Mouse (Mus musculus) embryonic facial prominence, embryonic 11.5 days (tissue): ENCODE measurements around the gene Ndrg4. TPM values are rescaled to one million over a fixed set of nuclear protein-coding genes. Genes with fewer than 3 reads are reported as not detected.

Experiments used
- ATAC-seq: fragments of 200-750 bp; cut with Nextera tagmentation; replicated peaks from 2 replicates; pipeline ENCODE4 v1.8.0; 2017; ENCODE audit warnings: low read depth; ENCODE audit not compliant: insufficient number of reproducible peaks, low FRiP score, low TSS enrichment
- DNase-seq: peaks from one replicate; pipeline ENCODE4 v3.0.0-alpha.2; 2015; ENCODE audit warnings: low spot score
- H3K27ac ChIP-seq: fragments of 300-500 bp; sonication (generic); replicated peaks from 2 replicates; pipeline ENCODE4 v1.5.1; 2014; ENCODE audit warnings: mild to moderate bottlenecking, low read depth, low read length, control low read depth
- H3K27me3 ChIP-seq: fragments of 300-500 bp; sonication (generic); 2 replicates; pipeline ENCODE4 v1.6.1; 2014; ENCODE audit warnings: mild to moderate bottlenecking, low read length, moderate library complexity, mixed read lengths; ENCODE audit not compliant: control insufficient read depth, insufficient read depth
- H3K36me3 ChIP-seq: fragments of 300-500 bp; sonication (generic); replicated peaks from 2 replicates; pipeline ENCODE4 v1.6.1; 2014; ENCODE audit warnings: low read depth, mild to moderate bottlenecking, low read length, moderate library complexity, mixed read lengths; ENCODE audit not compliant: control insufficient read depth, insufficient read depth
- H3K4me1 ChIP-seq: fragments of 300-500 bp; sonication (generic); 2 replicates; pipeline ENCODE4 v1.6.1; 2014; ENCODE audit warnings: low read length, mixed read lengths; ENCODE audit not compliant: control insufficient read depth, insufficient read depth
- H3K4me2 ChIP-seq: fragments of 300-500 bp; sonication (generic); 2 replicates; pipeline ENCODE4 v1.6.1; 2014; ENCODE audit warnings: low read depth, mild to moderate bottlenecking, control low read depth, low read length, moderate library complexity
- H3K4me3 ChIP-seq: fragments of 300-500 bp; sonication (generic); 2 replicates; pipeline ENCODE4 v1.5.1; 2014; ENCODE audit warnings: low read depth, low read length, control low read depth
- H3K9ac ChIP-seq: fragments of 300-500 bp; sonication (generic); replicated peaks from 2 replicates; pipeline ENCODE4 v1.6.1; 2014; ENCODE audit warnings: mild to moderate bottlenecking, control low read depth, low read length
- H3K9me3 ChIP-seq: fragments of 300-500 bp; sonication (generic); replicated peaks from 2 replicates; pipeline ENCODE4 v1.6.1; 2016; ENCODE audit warnings: mild to moderate bottlenecking, low read length, inconsistent platforms, mixed read lengths; ENCODE audit not compliant: control insufficient read depth
- WGBS: fragments of 180-500 bp; shearing (Covaris S2); extraction: QIAGEN DNeasy Blood & Tissue Kit; methylation state at CpG from one replicate; pipeline ENCODE4 v1.1.7; 2014; 5-methylcytosine and 5-hydroxymethylcytosine counted together
- polyA plus RNA-seq: library from polyadenylated mRNA; unstranded; fragments of >200 nt; fragmentation: Nextera tagmentation; extraction: Ambion mirVana; gene quantifications from 2 replicates; pipeline ENCODE4 v1.2.1, GENCODE M21; 2014

Gene Ndrg4
- polyA plus RNA-seq, 1 experiment from 2014 or later: 21.2 TPM

DNA sequence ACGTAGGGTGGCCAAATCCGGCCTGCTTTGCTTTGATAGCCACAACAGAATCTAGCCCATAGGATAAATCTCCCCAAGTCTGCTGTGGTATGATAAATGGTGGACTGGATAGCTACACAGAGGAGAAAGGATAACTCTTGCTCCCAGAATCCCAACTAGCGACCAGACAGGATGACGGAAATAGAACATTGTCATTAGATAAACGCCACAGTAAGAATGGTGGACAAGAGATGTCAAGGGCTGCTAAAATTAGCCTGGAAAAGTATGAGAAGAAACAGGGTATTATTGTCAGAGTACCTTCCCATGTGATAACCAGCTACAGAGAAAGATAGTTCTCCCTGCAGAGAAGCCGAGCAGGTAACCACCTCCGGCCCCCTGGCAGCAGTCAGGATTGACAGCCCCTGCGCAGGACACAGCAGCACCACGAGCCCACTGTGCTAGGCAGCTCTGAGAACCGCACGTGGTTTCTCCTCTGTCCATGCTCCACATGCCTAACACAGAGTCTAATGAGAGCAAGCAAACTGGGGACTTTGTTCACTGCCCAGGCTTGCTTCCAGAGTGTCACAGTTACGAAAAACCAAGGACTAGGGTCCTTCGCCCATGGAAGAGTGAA is 14.3 kb downstream of the Ndrg4 start:
- Histone ChIP-seq H3K27me3 (no peaks in the 10 kb centered on the region; the same call in 1 of the 2 replicates), H3K9me3 (no peaks in the 10 kb centered on the region), H3K4me2 (no peak overlapping the region), H3K4me1 (no peaks in the 10 kb centered on the region), H3K36me3 (no peaks in the 10 kb centered on the region), H3K27ac (no peak overlapping the region), H3K9ac (no peak overlapping the region), H3K4me3 (no peak overlapping the region)
- 83% methylated on average over 13 of the region's 13 CpGs for WGBS
- no peak for DNase-seq
- ATAC-seq: no peak

DNA sequence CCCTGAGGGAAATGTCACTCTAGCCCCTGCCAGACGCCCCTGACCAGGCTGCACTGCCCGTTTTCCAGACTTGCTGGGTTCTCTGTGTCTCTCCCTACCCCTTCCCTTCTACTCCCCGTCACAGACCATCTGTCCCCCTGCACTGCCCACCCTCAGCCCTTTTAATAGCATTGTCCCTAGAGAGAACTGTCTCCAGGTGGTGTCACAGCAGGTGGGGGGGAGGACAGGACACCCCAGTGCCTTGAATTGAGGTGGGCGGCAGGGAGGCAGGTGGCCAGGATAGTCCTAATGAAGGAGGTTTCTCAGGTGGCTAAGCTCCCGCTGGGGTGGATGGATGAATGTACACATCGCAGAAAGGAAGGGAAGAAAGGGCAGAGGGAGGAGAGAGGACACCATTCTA is 17.9 kb downstream of the Ndrg4 start:
- Histone ChIP-seq H3K27me3 (no peaks in the 10 kb centered on the region; the same call in none of the 2 replicates), H3K9me3 (no peaks in the 10 kb centered on the region), H3K36me3 (no peaks in the 10 kb centered on the region), H3K4me3 (no peak overlapping the region), H3K4me2 (no peak overlapping the region), H3K9ac (no peak overlapping the region), H3K27ac (no peak overlapping the region), H3K4me1 (no peaks in the 10 kb centered on the region)
- WGBS: 8% methylated on average over 6 of the region's 6 CpGs
- ATAC-seq: no peak
- DNase-seq: no peak

DNA sequence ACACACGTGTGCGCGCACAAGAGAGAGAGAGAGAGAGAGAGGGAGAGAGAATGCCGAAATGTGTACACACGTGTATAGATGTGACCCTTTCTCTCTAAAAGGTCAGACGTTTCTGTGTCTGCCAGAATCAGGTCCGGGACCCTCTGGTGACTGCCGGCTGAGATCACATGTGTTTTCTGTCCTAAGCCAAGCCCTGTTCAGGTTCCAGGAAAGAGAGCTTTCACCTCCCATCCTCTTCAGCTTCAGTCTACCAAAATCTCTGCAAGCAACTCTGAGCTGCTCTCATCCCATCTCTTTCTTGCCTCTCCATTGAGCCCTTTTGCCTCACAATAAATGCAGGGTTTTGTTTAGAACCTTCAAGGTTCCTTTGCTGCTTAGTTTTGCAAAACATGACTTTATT is 19.9 kb downstream of the Ndrg4 start:
- no peak overlapping the region for H3K4me2 ChIP-seq
- H3K27me3 ChIP-seq: no peaks in the 10 kb centered on the region; the same call in none of the 2 replicates
- no peak for DNase-seq
- H3K4me3 ChIP-seq: no peak overlapping the region
- no peak overlapping the region for H3K9ac ChIP-seq
- no peaks in the 10 kb centered on the region for H3K9me3 ChIP-seq
- H3K27ac ChIP-seq: no peak overlapping the region
- 44% methylated on average over 8 of the region's 8 CpGs for WGBS
- H3K4me1 ChIP-seq: no peaks in the 10 kb centered on the region
- no peak for ATAC-seq
- no peaks in the 10 kb centered on the region for H3K36me3 ChIP-seq

DNA sequence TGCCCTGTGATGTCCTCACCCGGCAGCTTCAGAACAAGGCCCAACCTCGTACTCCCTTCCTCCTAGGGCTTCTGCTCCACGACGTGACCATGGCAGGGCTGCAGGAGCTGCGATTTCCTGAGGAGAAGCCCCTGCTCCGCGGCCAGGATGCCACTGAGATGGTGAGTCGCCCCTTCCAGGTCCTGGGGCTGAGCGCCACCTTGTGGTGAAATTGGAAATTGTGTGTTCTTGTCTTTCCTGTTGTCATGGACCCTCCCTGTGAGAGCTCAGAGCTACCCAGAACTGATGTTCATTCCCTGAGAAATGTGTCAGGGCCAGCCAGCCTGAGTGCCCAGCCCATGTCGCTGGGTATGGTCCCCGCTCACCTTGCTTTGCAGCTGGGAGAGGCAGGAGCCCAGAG is 20.3 kb downstream of the Ndrg4 start:
- Histone ChIP-seq H3K27ac (no peak overlapping the region), H3K4me3 (no peak overlapping the region), H3K4me1 (no peaks in the 10 kb centered on the region), H3K9me3 (no peaks in the 10 kb centered on the region), H3K27me3 (no peaks in the 10 kb centered on the region; the same call in none of the 2 replicates), H3K36me3 (no peaks in the 10 kb centered on the region), H3K4me2 (no peak overlapping the region), H3K9ac (no peak overlapping the region)
- 2% methylated on average over 11 of the region's 11 CpGs for WGBS
- DNase-seq: peak; percentile 95
- peak; percentile 31; the same call in 1 of the 2 replicates for ATAC-seq

DNA sequence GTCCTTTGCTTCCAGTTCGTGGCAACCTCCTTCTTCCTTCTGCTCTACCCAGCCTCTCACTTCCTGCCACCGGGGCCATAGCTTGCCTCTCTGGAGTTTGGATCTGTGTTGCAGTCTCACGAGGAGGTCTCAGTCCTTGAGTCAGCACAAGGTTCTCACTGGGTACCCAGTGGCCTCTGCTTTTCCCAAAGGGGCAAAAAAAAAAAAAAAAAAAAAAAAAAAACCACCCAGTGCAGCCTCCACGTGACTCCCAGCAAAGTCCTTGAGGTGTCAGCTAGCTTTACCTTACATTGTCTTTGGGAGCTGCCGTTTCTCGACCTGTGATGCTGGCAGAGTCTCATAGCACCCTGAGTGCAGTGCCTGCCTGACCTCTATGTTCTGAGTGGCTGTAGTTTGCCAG is 21.4 kb downstream of the Ndrg4 start:
- Histone ChIP-seq H3K36me3 (no peaks in the 10 kb centered on the region), H3K27me3 (no peaks in the 10 kb centered on the region; the same call in none of the 2 replicates), H3K9ac (no peak overlapping the region), H3K4me1 (no peaks in the 10 kb centered on the region), H3K4me2 (no peak overlapping the region), H3K4me3 (no peak overlapping the region), H3K27ac (no peak overlapping the region), H3K9me3 (no peaks in the 10 kb centered on the region)
- ATAC-seq (no peak), DNase-seq (no peak)
- 40% methylated on average over 6 of the region's 6 CpGs for WGBS

DNA sequence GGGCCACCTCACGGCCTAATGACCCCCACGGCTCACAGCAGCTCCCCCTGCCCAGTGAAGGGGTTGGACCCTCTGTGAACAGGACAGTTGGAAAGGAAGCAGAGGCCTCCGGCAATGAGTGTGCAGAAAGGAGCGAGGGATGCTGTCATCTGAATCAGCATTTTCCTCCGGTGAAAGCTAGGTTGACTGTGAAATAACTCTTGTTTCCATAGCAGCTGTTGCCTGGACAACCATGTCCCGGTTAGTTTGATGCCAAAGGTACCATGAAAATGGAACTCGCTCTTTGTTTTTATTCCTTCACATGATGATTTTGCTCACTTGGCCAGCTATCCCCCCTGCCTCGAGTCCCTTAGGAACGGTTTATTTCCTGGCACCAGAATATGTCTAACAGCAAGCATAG is 23.5 kb downstream of the Ndrg4 start:
- no peaks in the 10 kb centered on the region for H3K36me3 ChIP-seq
- no peak overlapping the region for H3K4me3 ChIP-seq
- DNase-seq: no peak
- H3K9me3 ChIP-seq: no peaks in the 10 kb centered on the region
- no peaks in the 10 kb centered on the region; the same call in none of the 2 replicates for H3K27me3 ChIP-seq
- H3K4me1 ChIP-seq: no peaks in the 10 kb centered on the region
- H3K9ac ChIP-seq: no peak overlapping the region
- no peak for ATAC-seq
- H3K27ac ChIP-seq: no peak overlapping the region
- H3K4me2 ChIP-seq: no peak overlapping the region
- WGBS: 70% methylated on average over 9 of the region's 9 CpGs

DNA sequence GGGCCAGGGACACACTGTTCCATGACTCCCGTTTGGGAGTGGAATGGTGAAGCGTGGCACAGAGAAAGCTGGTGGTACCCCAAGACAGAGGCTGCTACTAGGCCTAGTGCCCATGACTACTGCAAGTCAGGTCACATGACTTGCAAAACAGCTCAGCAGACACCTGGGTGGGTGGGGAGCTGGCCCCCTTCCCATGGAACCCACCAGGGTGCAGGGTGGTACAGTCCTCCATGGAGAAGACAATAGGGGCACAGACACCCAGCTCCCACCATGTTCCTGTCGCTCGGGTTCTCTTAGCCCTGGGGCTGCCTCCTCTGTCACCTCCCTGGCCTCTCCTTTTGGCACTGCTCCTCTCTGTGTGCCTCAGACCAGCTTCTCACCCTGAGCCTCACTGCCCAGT is 25.0 kb downstream of the Ndrg4 start:
- WGBS: 75% methylated on average over 4 of the region's 4 CpGs
- DNase-seq: no peak
- Histone ChIP-seq H3K36me3 (no peaks in the 10 kb centered on the region), H3K27ac (no peak overlapping the region), H3K4me1 (no peaks in the 10 kb centered on the region), H3K4me2 (no peak overlapping the region), H3K27me3 (no peaks in the 10 kb centered on the region; the same call in none of the 2 replicates), H3K4me3 (no peak overlapping the region), H3K9me3 (no peaks in the 10 kb centered on the region), H3K9ac (no peak overlapping the region)
- no peak for ATAC-seq

DNA sequence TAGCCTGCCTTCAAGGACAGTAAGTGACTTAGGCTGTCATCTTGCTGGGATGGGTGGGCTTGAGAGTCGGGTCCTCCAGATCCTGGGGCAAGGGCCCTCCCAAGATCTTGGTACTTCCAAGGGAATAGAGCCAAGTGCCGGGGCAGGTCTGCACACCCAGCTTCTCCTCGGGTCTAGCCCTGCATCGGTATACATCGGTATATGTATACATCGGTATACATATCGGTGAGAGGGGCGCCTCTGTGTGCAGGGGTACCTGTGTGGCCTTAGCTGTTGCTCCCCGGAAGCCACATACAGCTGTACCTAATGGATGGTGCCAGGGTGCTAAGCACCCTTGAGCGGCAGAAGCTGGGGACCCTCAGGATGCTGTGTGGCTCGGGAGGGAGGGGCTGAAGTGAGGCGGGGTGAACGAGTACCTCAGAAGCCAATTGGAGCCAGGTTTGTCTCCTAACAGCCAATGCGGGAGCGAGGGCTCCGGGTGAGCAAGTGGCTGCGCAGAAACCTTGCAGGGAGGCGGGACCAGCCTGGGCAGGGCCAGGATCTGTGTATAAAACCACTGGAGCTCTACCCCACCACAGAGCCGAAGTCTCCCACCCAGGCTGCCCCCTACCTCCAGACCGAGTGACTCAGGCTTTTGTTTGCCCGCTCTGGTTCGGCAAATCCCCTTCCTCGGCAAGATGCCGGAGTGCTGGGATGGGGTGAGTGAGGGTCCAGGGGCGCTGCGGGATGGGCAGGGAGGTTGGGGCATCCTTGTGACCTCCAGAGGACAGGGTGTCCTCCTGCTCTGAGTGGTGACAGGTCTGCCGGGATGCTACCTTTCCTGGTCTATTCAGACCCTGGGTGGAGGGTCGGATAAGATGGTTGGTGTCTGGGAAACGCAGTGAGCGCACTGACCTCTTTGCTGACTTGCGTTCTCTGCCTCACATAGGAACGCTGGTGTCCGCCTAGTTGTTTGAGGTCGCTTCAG is 26.0 kb downstream of the Ndrg4 start:
- ATAC-seq (peak; percentile 94), DNase-seq (peak; percentile 95)
- Histone ChIP-seq H3K27me3 (no peaks in the 10 kb centered on the region; the same call in 1 of the 2 replicates), H3K4me2 (peak overlapping the region; percentile 88), H3K9me3 (no peaks in the 10 kb centered on the region), H3K4me3 (peak overlapping the region; percentile 61), H3K36me3 (no peaks in the 10 kb centered on the region), H3K9ac (peak overlapping the region; percentile 59), H3K27ac (no peak overlapping the region), H3K4me1 (no peaks in the 10 kb centered on the region)
- WGBS: 4% methylated on average over 34 of the region's 34 CpGs
